Mouse (Mus musculus) lung, adult 2 months (tissue): ENCODE measurements around the gene Lrig2. TPM values are rescaled to one million over a fixed set of nuclear protein-coding genes. Genes with fewer than 3 reads are reported as not detected.

Experiments
- DNase-seq: peaks from one replicate; pipeline ENCODE4 v3.0.0; 2022
- H3K4me1 ChIP-seq: fragments of 200-500 bp; 2 replicates; pipeline ENCODE4 v1.6.1; 2011; ENCODE audit warnings: low read length; ENCODE audit not compliant: control insufficient read depth, insufficient read depth
- H3K4me3 ChIP-seq: fragments of 200-500 bp; replicated peaks from 2 replicates; pipeline ENCODE3; 2011; ENCODE audit warnings: low read depth, mild to moderate bottlenecking, control low read depth, low read length; ENCODE audit errors: extremely low read depth
- CTCF ChIP-seq: fragments of 200-500 bp; IDR thresholded peaks from 2 replicates; pipeline ENCODE4 v1.5.1; 2011; ENCODE audit warnings: mild to moderate bottlenecking, low read length, control low read depth; ENCODE audit not compliant: insufficient read depth
- POLR2A ChIP-seq: fragments of 200-500 bp; IDR thresholded peaks from 2 replicates; pipeline ENCODE4 v1.6.1; 2011; ENCODE audit warnings: low read depth, mild to moderate bottlenecking, control low read depth, low read length, borderline replicate concordance; ENCODE audit errors: extremely low read depth
- WGBS: fragments of 180-500 bp; shearing (Covaris S2); methylation state at CpG from one replicate; pipeline ENCODE4 v1.1.7; 2018; 5-methylcytosine and 5-hydroxymethylcytosine counted together
- polyA plus RNA-seq: library from polyadenylated mRNA; depleted of rRNA; stranded (reverse); fragments of >200 nt; gene quantifications from 2 replicates; pipeline ENCODE4 v1.2.3, GENCODE M21; 2012

Gene Lrig2
- polyA plus RNA-seq, 1 experiment = 7.8 TPM

DNA sequence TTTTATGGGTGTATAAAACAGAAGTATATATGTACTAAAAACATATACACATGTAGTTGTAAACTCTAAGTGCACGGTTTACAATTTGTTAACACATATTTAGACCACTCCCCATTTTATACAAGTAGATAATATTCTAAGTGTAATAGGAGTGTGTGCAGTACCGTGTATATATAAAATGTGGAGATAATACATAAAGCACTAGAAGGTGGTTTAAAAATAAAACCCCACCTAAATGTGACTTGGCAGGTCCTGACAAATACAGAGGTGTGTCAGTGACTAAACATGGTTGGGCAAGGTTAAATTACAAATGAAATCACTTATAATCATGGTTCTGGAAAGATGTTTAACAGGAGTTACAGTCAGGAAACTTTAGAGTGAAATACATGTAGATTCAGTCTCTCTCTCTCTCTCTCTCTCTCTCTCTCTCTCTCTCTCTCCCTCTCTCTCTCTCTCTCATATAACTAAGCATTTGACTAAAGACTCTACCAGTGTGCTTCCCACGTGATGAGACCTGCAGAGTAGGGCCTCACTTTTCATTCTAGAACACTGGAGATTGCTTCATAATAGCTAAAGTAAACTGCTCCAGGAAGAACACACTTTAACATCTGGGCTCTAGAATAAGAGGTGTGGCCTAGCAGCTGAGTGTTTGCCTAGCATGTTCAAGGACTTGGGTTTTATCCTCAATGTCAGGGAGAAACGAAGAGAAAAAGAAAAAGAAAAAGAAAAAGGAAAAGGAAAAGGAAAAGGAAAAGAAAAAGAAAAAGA is 14.6 kb upstream of the Lrig2 start:
- 49% methylated on average over 4 of the region's 4 CpGs for WGBS
- no peak for DNase-seq
- Histone ChIP-seq H3K4me3 (no peak overlapping the region), H3K4me1 (no peaks in the 10 kb centered on the region; the same call in 1 of the 2 replicates)
- TF ChIP-seq CTCF = no peak
- no peak for TF ChIP-seq POLR2A

DNA sequence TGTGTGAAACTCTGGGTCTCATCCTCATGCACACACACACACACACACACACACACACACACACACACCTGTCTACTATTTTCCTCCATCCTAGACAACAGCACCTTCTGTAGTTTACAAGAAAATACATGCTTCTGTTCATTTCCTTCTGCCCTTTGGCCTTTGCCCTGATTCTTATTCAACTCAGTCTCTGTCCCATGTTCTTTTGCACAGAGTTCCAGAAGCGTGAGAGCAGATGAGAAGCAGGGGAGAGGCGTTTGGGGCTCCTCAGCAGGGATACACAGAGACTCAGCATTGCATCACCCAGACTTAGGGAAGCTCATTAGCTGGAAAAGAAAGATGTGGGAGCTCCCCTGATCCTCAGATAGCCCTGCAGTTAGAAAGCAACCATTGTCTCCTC is 13.8 kb upstream of the Lrig2 start:
- no peak for TF ChIP-seq POLR2A
- no peak for TF ChIP-seq CTCF
- Histone ChIP-seq H3K4me1 (no peaks in the 10 kb centered on the region; the same call in 1 of the 2 replicates), H3K4me3 (no peak overlapping the region)
- WGBS = 57% methylated on average over 2 of the region's 2 CpGs
- no peak for DNase-seq

GRCm38 (mm10) chr3:104525029-104525428 is 13.3 kb upstream of the Lrig2 start:
- no peak for DNase-seq
- TF ChIP-seq CTCF (no peak), POLR2A (no peak)
- 60% methylated on average over 1 of the region's 1 CpGs for WGBS
- Histone ChIP-seq H3K4me3 (no peak overlapping the region), H3K4me1 (no peaks in the 10 kb centered on the region; the same call in 1 of the 2 replicates)

DNA sequence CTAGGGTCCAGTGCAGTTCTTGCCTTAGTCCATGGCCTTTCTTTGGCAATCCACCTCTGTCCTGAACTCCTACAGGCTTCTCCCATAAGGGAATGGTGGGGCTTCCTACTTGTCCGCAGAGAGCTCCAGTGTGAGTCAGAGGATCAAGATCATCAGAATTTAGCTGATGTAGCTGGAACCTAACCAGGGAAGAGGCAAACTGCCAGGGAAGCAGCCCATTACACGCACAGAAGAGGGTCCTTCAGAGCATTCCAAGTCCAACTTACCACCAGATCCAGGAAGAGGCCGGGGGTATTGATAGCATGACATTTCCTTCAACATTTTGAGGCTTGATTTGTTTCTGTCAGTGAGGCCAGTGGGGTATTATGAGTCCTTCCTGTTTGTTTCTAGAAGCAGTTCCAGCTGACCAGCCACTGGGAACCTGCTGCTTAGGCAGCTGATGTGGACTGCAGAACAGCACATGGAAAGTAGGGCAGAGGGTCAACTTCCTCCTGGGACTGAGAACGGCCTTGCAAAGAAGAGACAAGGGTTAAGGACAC is 11.7 kb upstream of the Lrig2 start:
- WGBS = 13% methylated on average over 4 of the region's 4 CpGs
- H3K4me3 ChIP-seq = no peak overlapping the region
- no peak for TF ChIP-seq POLR2A
- no peak for TF ChIP-seq CTCF
- no peak for DNase-seq
- no peaks in the 10 kb centered on the region; the same call in 1 of the 2 replicates for H3K4me1 ChIP-seq

GRCm38 (mm10) chr3:104521341-104521924 is 9.7 kb upstream of the Lrig2 start:
- H3K4me1 ChIP-seq = no peaks in the 10 kb centered on the region; the same call in 1 of the 2 replicates
- no peak for DNase-seq
- no peak overlapping the region for H3K4me3 ChIP-seq
- 67% methylated on average over 3 of the region's 3 CpGs for WGBS
- TF ChIP-seq POLR2A (no peak), CTCF (no peak)

DNA sequence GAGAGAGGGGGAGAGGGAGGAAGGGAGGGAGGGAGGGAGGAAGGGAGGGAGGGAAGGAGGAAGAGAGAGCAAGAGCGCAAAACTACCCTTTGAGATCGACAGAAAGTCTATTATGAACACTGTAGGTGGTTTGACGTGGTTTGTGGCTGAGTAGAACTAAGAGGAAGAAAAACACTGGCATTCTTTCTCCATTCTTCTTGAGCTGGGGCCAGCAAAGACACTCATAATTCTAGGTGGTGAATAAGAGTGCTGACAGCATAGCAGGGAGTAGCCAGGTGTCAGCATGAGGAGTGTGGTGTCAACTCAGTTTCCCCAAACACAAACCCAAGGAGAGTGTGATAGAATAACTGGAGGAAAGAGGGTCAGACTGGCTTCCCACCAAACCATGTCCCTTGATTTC is 8.8 kb upstream of the Lrig2 start:
- DNase-seq = no peak
- Histone ChIP-seq H3K4me3 (no peak overlapping the region), H3K4me1 (no peaks in the 10 kb centered on the region; the same call in 1 of the 2 replicates)
- 45% methylated on average over 3 of the region's 3 CpGs for WGBS
- TF ChIP-seq POLR2A (no peak), CTCF (no peak)

DNA sequence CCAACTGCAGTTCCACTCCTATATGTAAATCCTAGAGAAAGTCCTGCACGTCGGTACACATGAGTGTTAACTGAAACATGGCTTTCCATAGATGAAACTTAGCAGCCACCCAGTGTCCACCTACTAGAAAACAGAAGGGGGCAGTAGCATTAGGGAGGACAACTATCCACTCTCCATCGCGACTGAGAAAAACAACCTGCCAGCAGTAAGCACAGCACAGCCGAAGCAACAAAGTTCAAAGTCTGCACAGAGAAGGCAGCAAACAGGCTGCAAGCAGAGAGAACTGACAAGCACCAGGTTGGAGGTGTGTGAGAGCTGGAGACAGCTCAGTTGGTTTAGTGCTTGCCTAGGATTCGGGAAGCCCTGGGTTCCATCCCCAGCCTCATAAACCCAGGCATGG is 7.2 kb upstream of the Lrig2 start:
- DNase-seq = no peak
- WGBS = 62% methylated on average over 6 of the region's 6 CpGs
- Histone ChIP-seq H3K4me1 (no peaks in the 10 kb centered on the region; the same call in 1 of the 2 replicates), H3K4me3 (no peak overlapping the region)
- TF ChIP-seq POLR2A (no peak), CTCF (no peak)

GRCm38 (mm10) chr3:104518411-104518810 is 6.7 kb upstream of the Lrig2 start:
- TF ChIP-seq CTCF (no peak), POLR2A (no peak)
- 77% methylated on average over 3 of the region's 3 CpGs for WGBS
- no peak for DNase-seq

DNA sequence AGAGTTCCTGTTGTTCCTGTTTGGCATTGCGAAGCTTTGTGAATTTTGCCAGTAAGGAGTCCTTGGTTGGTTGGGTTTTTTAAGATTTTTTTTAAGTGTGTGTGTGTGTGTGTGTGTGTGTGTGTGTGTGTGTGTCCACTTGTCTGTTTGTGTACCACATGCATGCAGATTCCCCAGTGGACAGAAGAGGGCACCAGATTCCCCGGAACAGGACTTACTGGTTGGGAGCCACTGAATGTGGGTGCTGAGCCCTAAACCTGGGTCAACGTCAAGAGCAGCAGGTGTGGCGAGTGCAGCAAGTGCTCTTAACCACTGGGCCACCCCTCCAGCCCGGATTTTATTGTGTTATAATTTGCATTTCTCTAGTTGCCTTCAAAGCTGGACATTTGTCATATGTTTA is 5.4 kb upstream of the Lrig2 start:
- H3K4me3 ChIP-seq = no peak overlapping the region
- no peaks in the 10 kb centered on the region for H3K4me1 ChIP-seq
- no peak for DNase-seq
- WGBS = 91% methylated on average over 5 of the region's 5 CpGs
- TF ChIP-seq CTCF (no peak), POLR2A (no peak)

More at GRCm38 (mm10) chr3:104518411-104518810, 6.7 kb upstream of the Lrig2 start:
- Histone ChIP-seq H3K4me1 (no peaks in the 10 kb centered on the region; the same call in 1 of the 2 replicates), H3K4me3 (no peak overlapping the region)

GRCm38 (mm10) chr3:104514510-104514909 is 2.8 kb upstream of the Lrig2 start:
- TF ChIP-seq POLR2A (no peak), CTCF (no peak)
- H3K4me1 ChIP-seq = peaks cover 2% of the 10 kb centered on the region; the same call in 1 of the 2 replicates
- H3K4me3 ChIP-seq = no peak overlapping the region
- 75% methylated on average over 2 of the region's 2 CpGs for WGBS
- no peak for DNase-seq
